Mouse (Mus musculus): Measurements from ENCODE around the gene Ttll1.
"Not testable (repeated sequence)": the region's sequence is repeated elsewhere in the genome, so short reads cannot be mapped to it uniquely, and the experiment has no call there.

Gene Ttll1

DNA sequence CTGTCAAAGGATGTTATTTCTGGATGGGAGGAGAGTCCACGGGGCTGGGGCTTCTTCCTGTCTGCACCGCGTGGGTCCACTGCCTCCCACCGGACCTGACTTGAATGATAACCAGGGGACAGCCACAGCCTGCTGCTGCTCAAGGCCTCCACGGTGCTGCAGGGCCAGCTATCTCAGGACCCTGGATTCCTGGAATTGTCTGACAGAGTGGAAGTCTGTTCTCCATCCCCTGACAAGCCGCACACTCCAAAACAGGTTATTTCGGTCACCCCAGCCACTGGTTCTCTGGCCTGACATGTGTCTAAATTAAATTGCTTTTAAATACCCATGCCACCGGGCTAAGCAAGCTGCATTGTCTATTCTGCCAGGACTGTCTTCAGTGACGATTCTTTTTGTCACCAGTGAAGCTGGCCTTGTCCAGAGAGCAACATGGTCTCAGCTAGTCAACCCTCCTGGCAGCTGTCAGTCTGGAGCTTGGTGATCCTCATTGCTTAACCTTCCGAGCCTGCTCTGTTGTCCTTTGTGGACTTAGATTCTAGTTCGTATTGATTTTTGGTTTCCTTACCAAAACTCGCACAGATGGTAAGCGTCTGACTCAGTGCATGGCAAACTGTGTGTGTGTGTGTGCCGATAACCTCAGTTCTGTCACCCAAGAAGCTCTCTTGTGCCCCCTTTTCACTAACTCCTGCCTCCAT is 13.1 kb upstream of the Ttll1 start:
- DNase-seq (ENCODE audit: extremely low spot score, low spot score) = no peak

DNA sequence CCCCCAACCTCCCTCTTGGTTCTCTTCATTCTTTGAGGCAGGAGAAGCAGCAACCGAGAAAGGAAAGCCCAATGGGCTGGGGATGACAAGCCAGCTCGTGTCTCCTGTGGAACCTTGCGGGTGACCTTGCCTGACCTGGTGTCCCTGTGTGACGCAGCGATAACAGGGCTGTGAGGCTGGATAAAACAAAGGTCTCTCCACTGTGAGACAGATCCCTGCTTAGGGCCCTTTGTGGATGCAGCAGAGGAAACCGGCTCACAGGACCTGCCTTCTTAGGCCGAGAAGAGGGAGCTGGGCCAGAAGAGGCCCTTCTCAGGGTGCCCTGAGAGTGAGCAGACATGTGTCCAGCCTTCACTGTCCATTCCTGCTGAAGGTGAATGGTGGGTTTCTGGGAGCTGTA is 12.5 kb upstream of the Ttll1 start:
- DNase-seq (ENCODE audit: extremely low spot score, low spot score) = no peak

DNA sequence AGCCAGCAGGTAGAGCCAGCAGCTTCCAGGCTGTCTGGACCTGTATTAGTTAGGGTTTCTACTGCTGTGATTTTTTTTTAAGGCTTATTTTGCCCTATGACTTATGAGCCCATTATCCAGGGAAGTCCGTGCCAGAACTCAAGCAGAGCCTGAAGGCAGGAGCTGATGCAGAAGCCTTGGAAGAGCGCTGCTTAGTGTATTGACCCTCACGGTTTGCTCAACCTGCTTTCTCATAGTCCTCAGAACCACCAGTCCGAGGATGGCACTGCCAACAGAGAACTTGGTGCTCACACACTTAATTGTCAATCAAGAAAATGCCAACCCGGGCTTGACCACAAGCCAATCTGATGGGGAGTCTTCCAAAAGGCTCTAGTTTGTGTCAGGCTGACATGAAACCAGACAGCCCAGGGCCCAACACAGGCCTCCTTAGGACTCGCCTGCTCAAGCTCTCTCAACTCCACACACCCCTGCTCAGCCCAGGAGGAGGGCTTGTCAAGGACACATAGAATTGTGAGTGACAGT is 10.2 kb upstream of the Ttll1 start:
- no peak for DNase-seq (ENCODE audit: extremely low spot score, low spot score)

DNA sequence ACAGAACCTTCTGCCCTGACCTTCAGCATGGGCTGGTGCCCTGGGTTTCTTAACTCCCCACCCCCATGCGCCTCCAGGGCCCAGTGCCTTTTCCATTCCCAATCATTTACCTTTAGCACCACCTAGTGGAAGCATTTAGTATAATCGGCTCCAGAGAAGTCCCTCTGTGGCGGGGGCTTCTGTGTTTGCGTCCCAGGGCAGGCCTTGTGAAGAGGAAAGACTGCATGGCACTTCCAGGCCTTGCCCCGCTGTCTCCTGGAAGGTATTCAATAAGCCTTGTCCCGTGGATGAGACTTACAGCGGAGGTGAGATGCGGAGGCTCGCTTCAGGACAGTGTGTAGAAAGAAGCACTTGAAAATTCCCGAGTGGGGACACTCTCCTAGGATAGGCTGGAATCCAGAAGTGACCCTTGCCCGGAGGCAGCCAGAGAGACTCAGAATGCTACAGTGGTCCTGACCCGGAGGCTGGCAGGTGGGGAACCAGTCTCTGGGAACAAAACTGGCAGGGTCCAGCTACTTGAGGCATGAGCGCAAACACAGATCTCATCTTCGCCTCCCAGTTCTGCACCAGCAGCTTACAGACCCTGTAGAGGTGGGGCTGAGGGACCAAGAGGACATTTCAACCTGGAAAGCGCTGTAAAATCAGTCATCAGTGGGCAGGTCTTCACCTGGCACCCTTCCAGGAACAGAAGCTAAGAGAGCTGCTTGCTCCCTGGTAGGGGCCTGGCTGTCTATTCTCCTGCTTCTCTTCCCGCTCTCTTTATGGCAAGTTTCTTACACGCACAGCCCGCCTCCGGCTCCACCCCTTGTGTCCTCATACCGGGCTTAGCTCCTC is 7.7 kb upstream of the Ttll1 start:
- peak; percentile 68 for DNase-seq (ENCODE audit: extremely low spot score, low spot score)

DNA sequence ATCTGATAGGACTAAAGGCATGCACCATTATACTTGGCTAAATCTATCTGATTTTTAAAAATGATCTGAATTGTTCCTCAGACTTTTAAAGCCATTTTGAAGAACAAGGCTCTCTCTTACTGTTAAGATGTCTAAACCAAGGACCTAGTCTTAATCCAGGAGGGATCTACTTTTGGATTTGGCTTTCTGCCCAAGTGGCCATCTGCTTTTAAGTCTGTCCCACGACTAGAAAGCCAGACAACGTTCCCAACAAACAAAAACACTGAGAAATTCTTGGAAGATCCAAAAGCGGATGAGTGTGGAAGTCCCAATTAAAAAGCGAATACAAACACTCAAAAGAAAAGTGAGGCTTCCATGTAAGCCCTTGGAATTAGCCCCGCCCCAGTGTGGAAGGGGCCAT is 4.3 kb upstream of the Ttll1 start:
- DNase-seq (ENCODE audit: extremely low spot score, low spot score) = no peak

DNA sequence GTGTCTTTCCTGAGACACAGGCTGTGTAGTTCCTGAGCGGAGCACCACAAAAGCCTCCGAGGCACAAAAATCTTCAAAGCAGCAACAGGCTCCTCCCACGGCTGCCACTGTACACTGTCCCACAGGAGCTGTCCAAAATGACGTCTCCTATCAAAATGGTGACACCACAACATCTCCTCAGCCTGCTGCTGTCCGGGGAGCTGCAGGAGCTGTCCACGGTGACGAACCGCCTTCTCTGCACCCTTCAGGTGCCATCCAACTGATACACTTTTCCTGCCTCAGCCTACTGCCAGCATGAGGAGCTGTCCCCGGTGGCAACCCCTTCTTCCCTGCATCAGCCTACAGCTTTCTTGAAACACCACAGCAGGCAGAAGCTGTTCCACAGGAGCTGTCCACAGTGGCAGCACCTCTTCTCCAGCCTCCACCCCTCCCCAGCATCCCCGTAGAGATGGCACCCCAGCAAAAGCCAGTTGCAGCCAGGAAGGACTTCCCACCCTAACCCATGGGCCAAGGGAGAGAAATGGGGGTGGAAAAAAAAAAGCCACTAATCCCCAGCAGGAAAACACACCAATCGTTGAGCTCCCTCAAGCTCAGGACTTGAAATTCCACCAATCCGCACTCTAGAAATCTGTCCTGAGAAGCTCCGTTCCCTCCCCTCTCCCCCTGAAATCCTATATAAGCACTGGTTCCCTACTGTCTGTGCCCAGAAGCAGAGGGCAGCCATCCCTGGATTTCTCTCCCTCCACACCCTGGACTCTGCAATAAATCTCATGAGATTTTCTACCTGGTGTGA is 2.0 kb upstream of the Ttll1 start:
- DNase-seq (ENCODE audit: extremely low spot score, low spot score) = no peak

DNA sequence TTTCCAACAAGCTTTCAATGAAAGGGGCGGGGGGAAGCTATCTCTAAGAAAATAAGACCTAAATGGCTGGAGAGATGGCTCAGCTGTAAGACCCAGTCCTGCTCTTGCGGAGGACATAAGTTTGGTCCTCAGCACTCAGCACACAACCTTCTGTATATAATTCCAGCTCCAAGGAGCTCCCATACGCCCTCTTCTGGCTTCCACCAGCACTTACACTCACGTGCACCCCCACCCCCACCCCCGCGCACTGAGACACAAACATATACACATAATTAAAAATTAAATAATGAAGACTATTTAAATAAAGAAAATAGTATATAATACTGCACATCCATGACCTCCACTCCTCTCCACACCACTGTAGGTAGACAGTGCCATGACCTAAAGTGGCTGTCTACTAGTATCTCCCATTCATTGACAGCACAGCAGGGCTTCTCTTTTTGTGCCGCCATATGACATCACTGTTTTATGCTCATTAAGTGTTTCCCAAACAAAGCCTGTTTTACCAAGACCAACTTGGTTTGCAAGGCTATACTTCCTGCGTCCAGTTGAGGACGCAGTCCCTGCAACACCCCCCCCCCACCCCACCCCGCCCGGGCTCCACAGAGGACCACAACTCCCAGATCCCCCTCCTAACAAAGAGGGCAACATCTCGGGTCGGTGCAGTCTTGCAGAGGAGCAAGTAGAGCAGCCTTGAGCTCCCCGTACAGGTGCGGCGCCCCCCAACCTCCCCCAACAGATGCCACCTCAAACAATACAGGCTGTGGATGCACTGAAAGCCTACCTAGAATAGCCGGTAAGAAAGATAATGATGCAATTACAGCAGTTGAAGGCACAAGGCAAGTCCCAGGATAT is 516 bp downstream of the Ttll1 start:
- DNase-seq (ENCODE audit: extremely low spot score, low spot score) = no peak

DNA sequence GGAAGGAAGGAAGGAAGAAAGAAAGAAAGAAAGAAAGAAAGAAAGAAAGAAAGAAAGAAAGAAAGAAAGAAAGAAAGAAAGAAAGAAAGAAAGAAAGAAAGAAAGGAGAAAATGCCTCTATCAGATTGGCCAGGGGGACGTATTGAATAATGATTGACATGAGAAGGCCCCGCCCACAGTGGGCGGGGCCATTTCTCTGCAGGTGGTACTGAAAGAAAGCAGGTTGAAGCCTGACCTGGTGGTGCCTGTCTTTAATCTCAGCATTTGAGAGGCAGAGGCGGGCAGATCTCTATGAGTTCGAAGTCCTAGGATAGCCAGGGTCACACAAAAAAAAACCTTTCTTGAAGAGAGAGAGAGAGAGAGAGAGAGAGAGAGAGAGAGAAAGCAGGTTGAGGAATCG is 9.2 kb downstream of the Ttll1 start:
- not testable (repeated sequence) for DNase-seq (ENCODE audit: extremely low spot score, low spot score)

DNA sequence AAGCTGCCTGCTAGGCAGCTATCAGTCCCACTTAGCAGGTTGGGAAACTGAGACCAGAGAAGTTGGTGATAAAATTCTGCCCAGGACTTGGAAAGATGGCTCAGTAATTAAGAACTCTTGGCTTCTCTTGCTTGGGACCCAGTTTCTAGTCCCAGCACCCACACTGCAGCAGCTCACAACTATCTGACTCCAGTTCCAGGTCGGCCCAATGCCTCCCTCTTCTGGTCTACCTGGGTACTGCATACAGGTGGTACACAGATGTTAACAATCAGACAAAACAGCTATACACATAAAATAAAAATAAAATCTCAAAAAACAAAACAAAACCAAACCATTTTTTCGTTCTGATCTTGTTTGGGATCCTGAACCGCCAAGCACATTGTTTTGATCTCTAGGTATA is 10.3 kb downstream of the Ttll1 start:
- no peak for DNase-seq (ENCODE audit: extremely low spot score, low spot score)

DNA sequence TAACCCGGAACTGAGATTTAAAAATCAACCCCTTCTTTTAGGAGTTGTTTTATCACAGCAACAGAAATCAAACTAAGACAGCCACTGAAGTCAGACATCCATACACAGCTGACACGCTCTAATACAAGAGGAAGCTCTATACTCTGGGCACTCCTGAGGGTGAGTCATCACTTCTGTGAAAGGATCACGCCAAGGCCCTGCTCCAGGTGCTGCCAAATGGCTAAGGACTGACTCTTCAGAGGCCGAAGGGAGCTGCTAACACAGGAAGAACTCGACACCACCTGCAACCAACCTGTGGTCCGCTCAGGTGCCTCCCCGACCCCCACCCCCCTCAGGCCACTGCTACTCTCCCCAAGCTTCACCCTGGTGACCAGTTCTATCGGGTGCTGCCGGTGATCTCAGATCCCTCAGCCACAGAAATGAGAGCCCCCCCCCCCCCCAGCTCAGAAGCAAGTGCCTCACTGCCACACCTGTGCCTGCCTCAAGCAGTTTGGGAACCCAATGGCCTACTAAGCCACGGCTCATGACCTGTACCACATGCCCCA is 11.4 kb downstream of the Ttll1 start:
- no peak for DNase-seq (ENCODE audit: extremely low spot score, low spot score)

DNA sequence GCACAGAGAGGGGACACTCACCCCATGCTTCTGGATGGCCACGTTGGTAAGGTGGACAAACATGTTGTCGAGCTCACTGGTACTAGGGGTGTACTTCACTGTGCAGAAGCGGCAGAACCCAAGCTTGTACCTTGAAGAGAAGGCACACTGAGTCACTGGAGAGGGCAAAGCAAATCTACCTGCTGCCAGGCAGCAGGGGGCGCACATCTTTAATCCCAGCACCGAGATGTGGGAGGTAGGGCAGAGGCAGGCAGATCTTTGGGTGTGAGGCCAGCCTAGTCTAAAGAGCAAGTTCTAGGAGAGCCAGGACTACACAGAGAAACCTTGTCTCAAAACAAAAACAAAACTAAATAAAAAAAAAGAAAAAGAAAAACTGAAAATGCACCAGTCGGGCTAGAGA is 13.4 kb downstream of the Ttll1 start:
- DNase-seq (ENCODE audit: extremely low spot score, low spot score) = no peak

DNA sequence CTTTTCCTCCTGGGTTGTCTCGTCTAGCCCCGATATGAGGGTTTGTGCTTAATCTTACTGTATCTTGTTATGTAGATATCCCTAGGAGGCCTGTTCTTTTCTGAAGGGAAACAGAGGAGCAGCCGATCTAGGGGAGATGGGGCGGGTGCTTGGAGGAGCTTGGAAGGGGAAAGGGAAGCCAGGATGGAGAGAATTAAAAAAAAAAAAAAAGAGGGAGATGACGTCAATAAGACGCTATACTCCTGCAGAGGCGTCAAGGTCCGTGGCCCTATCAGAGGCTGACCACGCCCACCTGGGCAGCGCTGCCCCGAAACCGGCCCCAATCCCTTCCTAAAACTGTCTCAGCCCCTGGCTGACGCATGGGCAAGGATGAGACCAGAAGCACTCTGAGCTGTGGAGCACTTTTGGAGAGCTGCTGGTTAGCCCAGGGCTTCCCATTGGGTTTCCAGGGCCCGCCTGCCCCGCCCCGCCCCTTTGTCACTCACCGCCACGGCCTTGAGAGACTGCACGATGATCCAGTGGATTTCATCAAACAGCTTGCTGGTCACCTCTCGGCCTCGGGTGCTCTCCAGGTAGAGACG is 14.8 kb downstream of the Ttll1 start:
- DNase-seq (ENCODE audit: extremely low spot score, low spot score) = no peak

DNA sequence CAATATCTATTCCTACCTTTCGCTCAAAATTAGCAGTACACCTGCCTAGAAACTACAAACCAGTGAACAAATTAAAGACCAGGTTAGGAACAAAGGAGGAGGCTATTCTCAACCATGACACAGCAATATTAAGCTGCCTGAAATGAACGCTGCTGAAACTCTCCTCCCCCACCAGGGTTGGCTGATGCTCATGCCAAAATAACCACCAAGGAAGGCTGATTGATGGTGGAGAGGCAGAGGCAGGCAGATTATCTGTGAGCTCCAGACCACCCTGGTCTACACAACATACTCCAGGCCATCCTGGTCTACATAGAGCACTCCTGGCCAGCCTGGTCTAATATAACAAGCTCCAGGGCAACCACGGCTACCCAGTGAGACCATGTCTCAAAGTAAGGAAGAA is 15.5 kb downstream of the Ttll1 start:
- DNase-seq (ENCODE audit: extremely low spot score, low spot score) = no peak

DNA sequence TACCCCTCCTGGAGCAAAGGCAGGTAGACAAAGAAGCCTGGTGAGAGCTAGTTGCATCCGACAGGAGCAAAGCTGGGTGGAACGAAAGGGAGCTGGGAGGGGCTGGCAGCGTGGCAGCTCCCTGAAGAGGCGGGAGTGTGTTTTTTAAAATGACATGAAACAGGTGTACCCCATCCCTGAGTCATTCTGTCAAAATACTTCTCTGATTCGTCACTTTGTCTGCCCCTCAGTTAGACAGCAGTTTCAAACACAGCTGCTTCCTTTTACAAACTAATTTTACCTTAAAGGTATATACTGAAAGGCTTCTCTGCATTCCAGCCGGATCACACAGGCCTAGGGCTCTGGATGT is 16.1 kb downstream of the Ttll1 start:
- DNase-seq (ENCODE audit: extremely low spot score, low spot score) = no peak

DNA sequence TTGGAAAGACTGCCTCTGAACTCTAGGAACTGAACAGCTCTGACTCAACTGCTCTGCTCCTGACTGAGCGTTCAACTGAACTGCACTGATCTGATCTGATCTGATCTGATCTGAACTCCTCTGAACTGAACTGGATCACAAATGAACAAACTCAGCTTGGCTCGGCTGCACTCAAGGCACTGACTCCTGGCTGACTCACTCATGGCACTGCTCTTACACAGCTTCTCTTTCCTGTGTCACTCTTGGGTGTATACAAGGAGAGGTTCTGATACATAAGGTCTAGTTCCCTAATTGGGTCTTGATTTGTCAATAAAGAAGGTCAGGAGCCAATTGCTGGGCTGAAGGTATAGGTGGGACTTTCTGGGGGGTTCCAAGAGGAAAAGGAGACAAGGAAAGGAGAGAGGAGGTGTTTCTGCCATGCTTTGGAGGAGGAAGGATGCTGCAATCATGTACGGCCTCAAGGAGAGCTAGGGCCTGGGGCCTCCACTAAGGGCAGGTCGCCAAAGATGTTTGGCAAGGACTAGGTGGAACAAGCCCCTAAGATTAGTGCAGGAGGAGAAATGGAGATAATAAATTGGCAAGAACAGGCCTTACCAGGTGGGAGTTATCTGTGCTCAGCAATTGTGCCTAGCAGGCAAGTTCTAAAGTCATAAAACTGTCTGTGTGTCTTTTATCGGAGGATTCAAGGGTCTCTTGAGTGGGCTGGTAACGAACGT is 16.7 kb downstream of the Ttll1 start:
- DNase-seq (ENCODE audit: extremely low spot score, low spot score) = no peak

DNA sequence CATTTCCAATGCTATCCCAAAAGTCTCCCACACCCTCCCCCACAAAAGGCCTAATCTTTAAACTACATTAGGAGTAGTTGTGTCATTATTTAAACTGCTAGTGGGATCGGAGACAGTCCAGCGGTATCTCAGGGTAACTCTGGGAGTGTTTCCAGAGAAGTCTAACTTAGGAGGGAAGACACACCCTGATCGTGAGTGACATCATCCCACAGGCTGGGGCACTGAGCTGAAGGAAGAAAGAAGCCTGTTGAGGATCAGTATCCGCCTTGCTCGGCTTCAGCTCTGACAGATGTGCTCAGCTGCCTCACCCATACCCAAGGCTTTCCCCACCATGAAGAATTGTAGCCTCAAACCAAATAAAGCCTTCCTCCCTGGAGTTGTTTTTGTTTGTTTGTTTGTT is 18.8 kb downstream of the Ttll1 start:
- no peak for DNase-seq (ENCODE audit: extremely low spot score, low spot score)

DNA sequence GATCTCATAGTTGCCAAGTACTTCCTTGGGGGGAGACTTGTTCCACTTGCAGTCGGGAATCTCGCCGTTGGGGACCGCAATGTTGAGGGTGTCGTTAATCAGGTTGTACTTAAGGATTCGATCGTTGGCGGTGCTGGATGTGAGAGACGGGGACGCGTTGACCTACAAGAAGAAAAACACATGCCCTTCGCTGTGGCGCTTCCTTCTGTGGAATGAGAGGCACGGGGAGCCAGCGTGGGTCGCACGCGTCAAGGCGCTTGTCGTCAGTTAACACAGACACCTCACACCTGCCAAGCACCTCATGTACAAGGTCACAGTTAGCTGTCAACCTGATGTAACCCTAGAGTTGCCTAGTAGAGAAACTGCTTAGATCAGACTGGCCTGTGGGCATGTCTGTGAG is 21.2 kb downstream of the Ttll1 start:
- no peak for DNase-seq (ENCODE audit: extremely low spot score, low spot score)

DNA sequence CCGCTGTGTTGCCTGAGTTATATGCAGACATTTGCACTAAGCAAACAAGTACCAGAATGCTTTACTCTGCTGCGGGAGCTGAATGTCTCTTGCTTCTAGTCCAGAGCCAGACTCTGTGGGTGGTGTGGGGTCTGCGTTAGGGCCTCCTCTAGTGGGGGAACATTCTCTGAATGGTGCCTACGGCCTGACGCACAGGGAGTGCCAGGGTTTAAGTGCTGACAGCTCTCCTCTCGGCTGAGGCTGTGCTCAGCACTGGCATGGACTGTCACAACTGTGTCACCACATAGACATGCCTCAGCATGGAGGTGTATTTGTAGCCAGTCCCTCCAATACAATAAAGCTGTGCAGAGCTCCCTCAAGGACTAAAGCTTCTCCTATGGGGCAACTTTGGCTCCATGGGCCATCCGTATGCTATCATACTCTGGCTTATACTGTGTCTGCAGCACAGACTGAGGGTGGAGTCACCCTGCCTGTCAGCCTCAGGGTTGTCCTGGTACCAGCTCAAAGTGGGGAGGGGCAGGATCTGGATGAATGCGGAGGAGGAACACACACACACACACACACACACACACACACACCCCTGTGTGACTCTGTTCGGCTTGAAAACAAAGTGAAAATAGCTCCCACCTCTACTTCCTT is 23.1 kb downstream of the Ttll1 start:
- DNase-seq (ENCODE audit: extremely low spot score, low spot score) = no peak

DNA sequence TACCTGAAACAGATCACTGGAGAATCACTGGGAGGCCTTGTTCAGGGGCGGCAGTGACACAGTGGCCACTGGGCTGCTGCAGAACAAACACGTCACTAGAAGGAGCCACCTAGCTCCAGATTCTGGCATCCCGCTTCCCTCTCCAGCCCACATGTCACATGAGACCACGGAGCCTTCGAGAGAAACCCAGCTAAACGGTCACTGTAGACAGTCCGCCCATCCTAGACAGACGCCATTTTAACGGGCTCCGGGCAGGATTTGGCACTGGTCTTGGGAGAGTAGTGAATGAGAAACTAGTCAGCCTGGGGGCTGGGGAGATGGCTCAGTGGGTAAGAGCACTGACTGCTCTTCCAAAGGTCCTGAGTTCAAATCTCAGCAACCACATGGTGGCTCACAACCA is 26.4 kb downstream of the Ttll1 start:
- no peak for DNase-seq (ENCODE audit: extremely low spot score, low spot score)
